Mouse (Mus musculus) embryonic facial prominence, embryonic 11.5 days (tissue): ENCODE results near the gene Drosha. TPM values are rescaled to one million over a fixed set of nuclear protein-coding genes. Genes with fewer than 3 reads are reported as not detected.

Source experiments
- ATAC-seq: fragments of 200-750 bp; cut with Nextera tagmentation; replicated peaks from 2 replicates; pipeline ENCODE4 v1.8.0; 2017; ENCODE audit warnings: low read depth; ENCODE audit not compliant: insufficient number of reproducible peaks, low FRiP score, low TSS enrichment
- DNase-seq: peaks from one replicate; pipeline ENCODE4 v3.0.0-alpha.2; 2015; ENCODE audit warnings: low spot score
- H3K27ac ChIP-seq: fragments of 300-500 bp; sonication (generic); replicated peaks from 2 replicates; pipeline ENCODE4 v1.5.1; 2014; ENCODE audit warnings: mild to moderate bottlenecking, low read depth, low read length, control low read depth
- H3K27me3 ChIP-seq: fragments of 300-500 bp; sonication (generic); 2 replicates; pipeline ENCODE4 v1.6.1; 2014; ENCODE audit warnings: mild to moderate bottlenecking, low read length, moderate library complexity, mixed read lengths; ENCODE audit not compliant: control insufficient read depth, insufficient read depth
- H3K36me3 ChIP-seq: fragments of 300-500 bp; sonication (generic); replicated peaks from 2 replicates; pipeline ENCODE4 v1.6.1; 2014; ENCODE audit warnings: low read depth, mild to moderate bottlenecking, low read length, moderate library complexity, mixed read lengths; ENCODE audit not compliant: control insufficient read depth, insufficient read depth
- H3K4me1 ChIP-seq: fragments of 300-500 bp; sonication (generic); 2 replicates; pipeline ENCODE4 v1.6.1; 2014; ENCODE audit warnings: low read length, mixed read lengths; ENCODE audit not compliant: control insufficient read depth, insufficient read depth
- H3K4me2 ChIP-seq: fragments of 300-500 bp; sonication (generic); 2 replicates; pipeline ENCODE4 v1.6.1; 2014; ENCODE audit warnings: low read depth, mild to moderate bottlenecking, control low read depth, low read length, moderate library complexity
- H3K4me3 ChIP-seq: fragments of 300-500 bp; sonication (generic); 2 replicates; pipeline ENCODE4 v1.5.1; 2014; ENCODE audit warnings: low read depth, low read length, control low read depth
- H3K9ac ChIP-seq: fragments of 300-500 bp; sonication (generic); replicated peaks from 2 replicates; pipeline ENCODE4 v1.6.1; 2014; ENCODE audit warnings: mild to moderate bottlenecking, control low read depth, low read length
- H3K9me3 ChIP-seq: fragments of 300-500 bp; sonication (generic); replicated peaks from 2 replicates; pipeline ENCODE4 v1.6.1; 2016; ENCODE audit warnings: mild to moderate bottlenecking, low read length, inconsistent platforms, mixed read lengths; ENCODE audit not compliant: control insufficient read depth
- WGBS: fragments of 180-500 bp; shearing (Covaris S2); extraction: QIAGEN DNeasy Blood & Tissue Kit; methylation state at CpG from one replicate; pipeline ENCODE4 v1.1.7; 2014; 5-methylcytosine and 5-hydroxymethylcytosine counted together
- microRNA-seq: library from miRNA; unstranded; fragments of <30 nt; microRNA quantifications from one replicate; pipeline ENCODE4, GENCODE M21; 2016; ENCODE audit warnings: borderline number of aligned reads
- polyA plus RNA-seq: library from polyadenylated mRNA; unstranded; fragments of >200 nt; fragmentation: Nextera tagmentation; extraction: Ambion mirVana; gene quantifications from 2 replicates; pipeline ENCODE4 v1.2.1, GENCODE M21; 2014

The Drosha gene
- polyA plus RNA-seq, 1 experiment from 2014 or later = 79.0 TPM

DNA sequence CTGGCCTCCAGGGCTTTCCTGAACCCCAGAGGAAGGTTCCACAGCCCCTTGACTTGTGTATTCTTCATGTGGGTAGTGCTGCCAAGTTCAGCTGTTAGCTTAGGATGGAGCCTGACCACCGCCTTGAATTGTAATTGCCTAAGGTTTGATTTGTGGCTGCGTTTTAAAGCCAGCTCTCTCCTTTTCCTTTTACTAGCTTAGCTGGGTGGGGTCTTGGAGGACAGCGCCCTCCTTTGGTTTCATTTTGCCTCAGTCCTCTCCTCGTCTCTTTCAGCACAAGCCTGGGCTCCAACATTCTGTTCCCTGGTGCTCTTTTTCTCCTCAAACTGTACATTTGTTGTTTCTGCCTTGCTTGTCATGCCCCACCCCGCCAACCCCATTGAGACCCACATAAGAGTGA, 133.4 kb downstream of the Drosha start:
- Histone ChIP-seq H3K4me2 (no peak overlapping the region), H3K9me3 (no peaks in the 10 kb centered on the region; the same call in 1 of the 2 replicates), H3K27me3 (no peaks in the 10 kb centered on the region), H3K9ac (no peak overlapping the region), H3K27ac (no peak overlapping the region), H3K4me1 (no peaks in the 10 kb centered on the region), H3K4me3 (no peak overlapping the region), H3K36me3 (no peaks in the 10 kb centered on the region)
- ATAC-seq (no peak), DNase-seq (no peak)
- 88% methylated on average over 5 of the region's 5 CpGs for WGBS

DNA sequence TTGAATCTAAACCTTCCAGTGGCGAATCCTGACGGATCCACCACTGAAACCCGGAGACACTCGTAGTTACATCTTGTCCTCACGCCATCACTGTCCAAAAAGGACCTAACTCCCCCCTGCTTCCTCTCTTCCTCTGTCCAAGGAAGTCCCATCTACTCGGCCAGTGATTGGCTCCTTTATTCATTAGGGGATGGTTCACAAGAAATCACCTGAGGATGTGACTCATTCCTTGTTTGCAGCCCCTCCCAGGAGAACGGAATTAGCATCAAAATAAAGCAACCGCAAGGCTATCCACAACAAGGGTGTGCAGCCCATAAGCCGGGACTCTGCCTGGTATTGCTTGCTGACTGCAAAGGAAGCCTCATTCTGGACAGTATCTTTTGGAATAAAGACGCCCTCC, 137.6 kb downstream of the Drosha start:
- no peak overlapping the region for H3K9ac ChIP-seq
- WGBS = 87% methylated on average over 10 of the region's 10 CpGs
- ATAC-seq (no peak), DNase-seq (no peak)
- H3K4me3 ChIP-seq = no peak overlapping the region
- no peak overlapping the region for H3K4me2 ChIP-seq
- H3K27ac ChIP-seq = no peak overlapping the region
- H3K4me1 ChIP-seq = no peaks in the 10 kb centered on the region
- H3K9me3 ChIP-seq = no peaks in the 10 kb centered on the region
- H3K36me3 ChIP-seq = no peaks in the 10 kb centered on the region
- H3K27me3 ChIP-seq = no peaks in the 10 kb centered on the region

DNA sequence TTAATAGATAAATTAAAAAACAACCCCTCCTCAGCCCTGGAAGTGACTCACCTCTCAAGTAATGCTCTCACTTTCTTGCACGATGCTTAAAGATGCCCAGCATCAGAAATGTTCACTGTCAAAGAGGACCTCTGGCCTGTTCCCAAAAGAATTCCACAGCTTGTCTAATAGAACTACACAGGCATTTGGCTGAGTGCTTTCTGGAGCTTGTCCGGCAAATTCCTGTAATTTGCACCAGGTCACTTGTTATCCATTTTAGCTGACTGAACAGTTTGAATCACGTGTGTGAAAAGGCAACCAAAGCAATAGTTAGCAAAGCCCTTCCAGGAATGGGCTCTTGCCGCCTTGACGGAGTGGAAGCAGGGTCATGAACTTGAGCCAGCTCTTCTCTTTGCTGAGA, 140.6 kb downstream of the Drosha start:
- Histone ChIP-seq H3K4me2 (no peak overlapping the region), H3K4me1 (no peaks in the 10 kb centered on the region), H3K36me3 (no peaks in the 10 kb centered on the region), H3K4me3 (no peak overlapping the region), H3K27me3 (no peaks in the 10 kb centered on the region), H3K27ac (no peak overlapping the region), H3K9me3 (no peaks in the 10 kb centered on the region), H3K9ac (no peak overlapping the region)
- ATAC-seq = no peak
- DNase-seq = no peak
- 78% methylated on average over 5 of the region's 5 CpGs for WGBS

DNA sequence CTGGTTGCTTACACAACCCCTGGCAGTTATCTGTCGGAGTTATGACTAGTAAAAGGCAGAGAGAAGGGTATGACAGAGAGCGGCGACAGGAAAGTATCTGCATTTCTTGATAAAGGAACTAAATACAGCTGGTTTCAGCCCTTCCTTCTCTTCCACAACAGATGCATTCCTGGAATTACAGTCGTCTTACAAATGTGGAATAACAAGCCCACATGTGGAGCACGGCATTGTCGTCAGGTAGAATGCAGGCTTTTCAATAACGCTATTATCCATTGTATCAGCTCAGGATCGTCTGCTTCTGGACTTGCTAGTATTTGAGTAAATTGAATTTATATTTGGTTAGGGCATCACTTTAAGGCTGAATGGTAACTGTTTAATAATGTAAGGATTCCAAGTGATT, 144.2 kb downstream of the Drosha start:
- Histone ChIP-seq H3K4me2 (no peak overlapping the region), H3K9ac (no peak overlapping the region), H3K36me3 (no peaks in the 10 kb centered on the region), H3K27ac (no peak overlapping the region), H3K4me1 (no peaks in the 10 kb centered on the region), H3K9me3 (no peaks in the 10 kb centered on the region), H3K27me3 (no peaks in the 10 kb centered on the region), H3K4me3 (no peak overlapping the region)
- 70% methylated on average over 8 of the region's 8 CpGs for WGBS
- ATAC-seq = no peak
- DNase-seq = no peak

DNA sequence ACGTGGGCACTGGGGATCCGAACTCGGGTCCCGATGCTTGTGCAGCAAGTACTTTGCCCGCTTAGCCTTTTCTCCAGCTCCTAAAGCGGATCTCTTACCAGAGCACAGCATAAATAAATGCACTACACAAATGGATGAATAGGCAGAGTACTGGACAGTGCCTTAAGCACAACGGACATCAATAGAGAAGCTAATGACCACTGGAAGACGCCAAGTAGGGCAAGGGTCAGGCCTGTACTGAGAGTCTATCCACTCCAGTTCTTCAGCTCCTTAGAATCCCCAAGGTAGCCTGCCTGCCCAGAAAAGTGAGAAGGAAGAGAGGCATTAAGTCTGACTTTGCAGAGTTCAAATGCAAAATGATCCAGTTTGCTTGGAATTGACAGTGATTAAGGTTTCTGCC, 147.8 kb downstream of the Drosha start:
- ATAC-seq = no peak

More for the DNA sequence above, 147.8 kb downstream of the Drosha start:
- H3K27ac ChIP-seq = no peak overlapping the region
- H3K36me3 ChIP-seq = no peaks in the 10 kb centered on the region
- no peaks in the 10 kb centered on the region for H3K27me3 ChIP-seq
- no peak overlapping the region for H3K4me2 ChIP-seq
- no peaks in the 10 kb centered on the region for H3K9me3 ChIP-seq
- no peak overlapping the region for H3K9ac ChIP-seq
- no peak overlapping the region for H3K4me3 ChIP-seq
- H3K4me1 ChIP-seq = no peaks in the 10 kb centered on the region
- DNase-seq = no peak
- WGBS = 84% methylated on average over 8 of the region's 8 CpGs

Small RNA genes within 50 kb of the gene (microRNA-seq; reads per million reads assigned to microRNA genes)
- gene Gm47288 = not detected

Other genes starting within 250 kb of the Drosha start
- gene Pdzd2, start 84.9 kb upstream of the Drosha start, polyA plus RNA-seq = 3.4 and 3.9 TPM in 2 replicates
- 22.2 and 25.5 TPM in 2 replicates for gene 6030458C11Rik, start 166 bp upstream of the Drosha start, polyA plus RNA-seq